Mouse (Mus musculus) left cerebral cortex, adult 2 months (tissue): Measurements from ENCODE around the gene Uqcc2. TPM values are rescaled to one million over a fixed set of nuclear protein-coding genes. Genes with fewer than 3 reads are reported as not detected.

Source experiments
- DNase-seq, 2 experiments: peaks; one replicate each; pipeline ENCODE4 v3.0.0; 2021 to 2022; ENCODE audit warnings: low spot score in 2 of 2, mixed read lengths in 1 of 2; ENCODE audit errors: extremely low spot score in 1 of 2
- H3K27ac ChIP-seq: fragments of 200-600 bp; 2 replicates; pipeline ENCODE4 v1.8.1; 2022
- H3K4me3 ChIP-seq: fragments of 200-600 bp; 2 replicates; pipeline ENCODE4 v1.8.1; 2022
- CTCF ChIP-seq: fragments of 200-600 bp; IDR thresholded peaks from 2 replicates; pipeline ENCODE4 v1.8.1; 2022; ENCODE audit warnings: antibody characterized with exemption, mild to moderate bottlenecking, moderate library complexity
- intact Hi-C: fragments of 180-260 bp; cut with DNase I; formaldehyde crosslinking; loops from one replicate; pipeline ENCODE4 v1.15.1; 2025
- total RNA-seq, 2 experiments: library from RNA; stranded (reverse); gene quantifications; 2 replicates each; pipeline ENCODE4 v1.2.3; 2021

Uqcc2 gene
- total RNA-seq, 2 experiments from 2014 or later, result 215 to 245 TPM

- intact Hi-C loops, result no loop called here
- no peak overlapping the region for H3K4me3 ChIP-seq
- no peak for TF ChIP-seq CTCF
- peak overlapping the region; percentile 20; the same call in 1 of the 2 replicates for H3K27ac ChIP-seq
- no peak for DNase-seq
Measured at GRCm38 (mm10) chr17:27152976-27153723, 19.4 kb upstream of the Uqcc2 start.

GRCm38 (mm10) chr17:27151411-27151810, 17.7 kb upstream of the Uqcc2 start:
- Histone ChIP-seq H3K4me3 (no peak overlapping the region), H3K27ac (no peak overlapping the region)
- peak; percentile 46 for TF ChIP-seq CTCF
- no peak for DNase-seq
- intact Hi-C loops, result no loop called here

GRCm38 (mm10) chr17:27150871-27151270, 17.2 kb upstream of the Uqcc2 start:
- TF ChIP-seq CTCF, result no peak
- DNase-seq, result no peak
- Histone ChIP-seq H3K4me3 (no peak overlapping the region), H3K27ac (no peak overlapping the region)
- intact Hi-C loops, result no loop called here

- DNase-seq, result no peak
- no peak for TF ChIP-seq CTCF
- intact Hi-C loops, result no loop called here
- H3K27ac ChIP-seq, result no peak overlapping the region
- H3K4me3 ChIP-seq, result no peak overlapping the region
Measured at GRCm38 (mm10) chr17:27146323-27146923, 12.7 kb upstream of the Uqcc2 start.

GRCm38 (mm10) chr17:27144152-27144551, 10.4 kb upstream of the Uqcc2 start:
- DNase-seq, result no peak
- intact Hi-C loops, result no loop called here
- Histone ChIP-seq H3K27ac (no peak overlapping the region), H3K4me3 (no peak overlapping the region)
- no peak for TF ChIP-seq CTCF

- no peak overlapping the region; the same call in 1 of the 2 replicates for H3K27ac ChIP-seq
- intact Hi-C loops, result no loop called here
- no peak for TF ChIP-seq CTCF
- DNase-seq, result no peak
- no peak overlapping the region for H3K4me3 ChIP-seq
Measured at GRCm38 (mm10) chr17:27141971-27142450, 8.3 kb upstream of the Uqcc2 start.

- intact Hi-C loops, result no loop called here
- TF ChIP-seq CTCF, result no peak
- H3K27ac ChIP-seq, result no peak overlapping the region
- DNase-seq, result no peak
- no peak overlapping the region for H3K4me3 ChIP-seq
Measured at GRCm38 (mm10) chr17:27140262-27140661, 6.5 kb upstream of the Uqcc2 start.

- intact Hi-C loops, result no loop called here
- no peak overlapping the region for H3K4me3 ChIP-seq
- no peak for TF ChIP-seq CTCF
- H3K27ac ChIP-seq, result no peak overlapping the region
- no peak for DNase-seq
Measured at GRCm38 (mm10) chr17:27139304-27139703, 5.6 kb upstream of the Uqcc2 start.

GRCm38 (mm10) chr17:27138396-27138795, 4.7 kb upstream of the Uqcc2 start:
- no peak overlapping the region for H3K27ac ChIP-seq
- no peak overlapping the region for H3K4me3 ChIP-seq
- intact Hi-C loops, result no loop called here
- no peak for TF ChIP-seq CTCF
- DNase-seq, result no peak

GRCm38 (mm10) chr17:27134715-27135114, 999 bp upstream of the Uqcc2 start:
- Histone ChIP-seq H3K4me3 (no peak overlapping the region), H3K27ac (no peak overlapping the region)
- intact Hi-C loops, result loop anchor here (5.0 kb wide), 2 partner anchors 202 to 703 kb away; partner anchors contain the start of genes Phf1 and Snrpc
- DNase-seq, result no peak
- no peak for TF ChIP-seq CTCF

GRCm38 (mm10) chr17:27134187-27134586, 471 bp upstream of the Uqcc2 start:
- intact Hi-C loops, result loop anchor here (5.0 kb wide), 2 partner anchors 202 to 703 kb away; partner anchors contain the start of genes Phf1 and Snrpc

GRCm38 (mm10) chr17:27132238-27132637, 1.5 kb downstream of the Uqcc2 start:
- Histone ChIP-seq H3K27ac (peak overlapping the region; percentile 95), H3K4me3 (no peak overlapping the region)
- no peak for TF ChIP-seq CTCF
- DNase-seq, result no peak
- intact Hi-C loops, result loop anchor here (5.0 kb wide), 2 partner anchors 200 to 705 kb away; partner anchors contain the start of genes Phf1 and Snrpc

More at GRCm38 (mm10) chr17:27134187-27134586, 471 bp upstream of the Uqcc2 start:
- DNase-seq, result no peak
- no peak for TF ChIP-seq CTCF
- Histone ChIP-seq H3K27ac (peak overlapping the region; percentile 95), H3K4me3 (peak overlapping the region; percentile 78)
